Mouse (Mus musculus): Measurements from ENCODE around the gene Lefty1.
"Not testable (repeated sequence)": the region's sequence is repeated elsewhere in the genome, so short reads cannot be mapped to it uniquely, and the experiment has no call there.

Lefty1 gene

DNA sequence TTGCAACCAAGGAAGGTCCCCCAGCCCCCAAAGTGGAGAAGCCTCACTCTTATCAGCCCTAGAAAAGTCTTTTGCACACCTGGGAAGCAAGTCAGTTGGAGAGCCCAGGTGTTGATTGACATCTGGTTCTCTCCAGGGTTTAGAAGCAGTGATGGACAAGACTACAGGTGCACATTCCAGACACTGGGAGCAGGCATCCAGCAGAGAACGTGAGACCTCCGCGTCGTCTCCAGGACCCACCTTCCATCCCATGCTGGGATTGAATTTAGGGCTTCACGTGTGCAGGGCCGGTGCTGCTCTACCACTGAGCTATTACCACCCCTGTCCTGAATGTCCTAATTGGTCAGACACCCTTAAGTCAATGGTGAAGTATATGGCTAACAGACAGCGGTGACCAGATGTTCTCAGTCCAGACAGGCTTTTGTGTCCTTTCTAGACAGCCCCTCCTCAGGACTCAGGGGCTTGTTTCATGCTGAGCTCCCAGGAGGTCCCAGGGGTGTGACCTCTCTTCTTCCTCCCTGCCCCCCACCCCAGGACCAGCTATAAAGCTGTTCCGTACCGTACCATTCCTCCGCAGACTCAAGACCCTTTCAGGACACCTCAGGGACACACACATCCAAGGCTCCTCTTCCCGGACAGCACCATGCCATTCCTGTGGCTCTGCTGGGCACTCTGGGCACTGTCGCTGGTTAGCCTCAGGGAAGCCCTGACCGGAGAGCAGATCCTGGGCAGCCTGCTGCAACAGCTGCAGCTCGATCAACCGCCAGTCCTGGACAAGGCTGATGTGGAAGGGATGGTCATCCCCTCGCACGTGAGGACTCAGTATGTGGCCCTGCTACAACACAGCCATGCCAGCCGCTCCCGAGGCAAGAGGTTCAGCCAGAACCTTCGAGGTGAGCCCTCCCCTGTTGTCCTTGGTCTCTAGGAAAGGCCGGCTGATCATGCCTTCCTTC lies at the start of gene Lefty1:
TSS of gene Lefty1 (plus strand) at position 556 of the 953 bp plus-strand sequence.
- no peak for DNase-seq (ENCODE audit: low spot score in 2 of 2)

DNA sequence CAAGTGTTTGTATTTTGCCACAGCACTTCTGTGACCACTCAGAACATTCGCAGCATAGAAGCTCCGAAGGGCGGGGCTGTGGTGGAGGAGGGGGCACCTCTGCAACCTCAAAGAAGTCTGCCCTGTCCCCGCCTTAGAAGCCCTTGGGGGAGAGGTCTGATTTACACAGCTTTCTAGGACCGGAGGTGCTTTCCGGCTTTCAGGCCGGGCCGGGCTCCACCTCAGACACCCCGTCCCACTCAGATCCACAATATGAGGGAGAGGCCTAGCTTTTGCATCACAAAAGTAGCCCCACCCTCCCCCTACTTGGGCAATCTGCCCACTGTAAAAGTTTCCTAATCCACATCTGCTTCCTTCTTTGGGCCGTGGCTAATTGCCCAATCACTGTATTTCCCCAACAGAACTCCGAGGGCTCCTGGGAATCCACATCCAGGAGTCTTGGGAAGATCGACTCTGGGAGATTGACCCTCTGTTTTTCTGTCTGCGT lies 46.2 kb upstream of the Lefty1 start:
- DNase-seq (ENCODE audit: low spot score in 2 of 2) = peak; percentile 37 to 67

DNA sequence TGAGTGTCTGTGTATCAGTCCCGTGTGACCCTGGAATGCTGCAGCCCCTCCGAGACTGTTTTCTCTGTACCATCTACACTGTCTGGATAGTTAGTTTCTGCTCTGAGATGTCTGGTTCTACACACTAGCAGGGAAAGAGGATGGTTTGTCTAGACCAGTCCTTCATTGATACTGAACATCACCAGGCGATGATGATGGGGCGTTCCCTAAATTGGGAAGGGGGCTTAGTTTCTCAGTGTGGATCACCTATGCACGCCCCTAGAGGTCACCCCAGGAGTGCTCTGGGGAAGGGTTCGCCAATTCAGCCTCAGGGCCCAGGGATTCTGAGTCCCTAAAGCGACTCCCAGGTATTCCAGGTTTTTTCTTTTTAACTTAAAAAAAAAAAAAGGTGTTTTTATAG lies 45.6 kb upstream of the Lefty1 start:
- DNase-seq (ENCODE audit: low spot score in 2 of 2) = no peak

DNA sequence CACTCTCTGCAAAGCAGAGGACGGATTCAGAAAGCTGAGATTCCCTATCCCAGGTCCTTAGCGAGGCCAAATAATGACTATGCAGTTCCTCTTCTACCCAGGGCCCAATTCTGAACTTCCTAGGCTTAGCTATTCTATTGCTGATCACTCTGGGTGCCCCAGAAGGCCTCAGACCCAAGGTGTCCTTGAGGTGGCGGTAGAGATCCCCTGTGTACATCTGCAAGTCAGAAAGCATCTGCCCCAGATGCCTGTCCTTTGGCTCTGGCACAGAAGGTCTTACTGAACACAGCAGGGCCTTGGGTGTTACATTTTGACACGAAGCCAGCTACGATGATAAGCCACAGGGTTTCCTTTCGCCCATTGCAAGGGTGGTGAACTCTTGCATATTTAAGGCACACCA lies 45.0 kb upstream of the Lefty1 start:
- DNase-seq (ENCODE audit: low spot score in 2 of 2) = peak; percentile 39 to 53

DNA sequence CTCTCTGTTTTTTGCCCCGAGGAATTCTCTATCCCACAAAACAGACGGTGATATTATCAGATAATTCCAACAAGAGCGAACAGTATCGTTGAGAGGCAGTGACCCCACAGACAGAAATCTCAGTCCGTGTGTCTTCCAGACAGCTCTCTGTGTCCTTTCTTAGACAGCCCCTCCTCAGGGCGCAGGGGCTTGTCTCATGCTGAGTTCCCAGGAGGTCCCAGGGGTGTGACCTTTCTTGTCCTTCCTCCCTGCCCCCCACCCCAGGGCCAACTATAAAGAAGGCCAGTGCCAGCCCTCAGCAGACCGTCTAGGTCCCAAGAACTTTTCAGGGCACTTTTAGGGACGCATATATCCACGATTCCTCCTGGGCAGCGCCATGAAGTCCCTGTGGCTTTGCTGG lies 42.0 kb upstream of the Lefty1 start, which contains the start of gene Lefty2:
TSS of gene Lefty2 (plus strand) at position 301 of the 400 bp plus-strand sequence.
- DNase-seq (ENCODE audit: low spot score in 2 of 2) = no peak

DNA sequence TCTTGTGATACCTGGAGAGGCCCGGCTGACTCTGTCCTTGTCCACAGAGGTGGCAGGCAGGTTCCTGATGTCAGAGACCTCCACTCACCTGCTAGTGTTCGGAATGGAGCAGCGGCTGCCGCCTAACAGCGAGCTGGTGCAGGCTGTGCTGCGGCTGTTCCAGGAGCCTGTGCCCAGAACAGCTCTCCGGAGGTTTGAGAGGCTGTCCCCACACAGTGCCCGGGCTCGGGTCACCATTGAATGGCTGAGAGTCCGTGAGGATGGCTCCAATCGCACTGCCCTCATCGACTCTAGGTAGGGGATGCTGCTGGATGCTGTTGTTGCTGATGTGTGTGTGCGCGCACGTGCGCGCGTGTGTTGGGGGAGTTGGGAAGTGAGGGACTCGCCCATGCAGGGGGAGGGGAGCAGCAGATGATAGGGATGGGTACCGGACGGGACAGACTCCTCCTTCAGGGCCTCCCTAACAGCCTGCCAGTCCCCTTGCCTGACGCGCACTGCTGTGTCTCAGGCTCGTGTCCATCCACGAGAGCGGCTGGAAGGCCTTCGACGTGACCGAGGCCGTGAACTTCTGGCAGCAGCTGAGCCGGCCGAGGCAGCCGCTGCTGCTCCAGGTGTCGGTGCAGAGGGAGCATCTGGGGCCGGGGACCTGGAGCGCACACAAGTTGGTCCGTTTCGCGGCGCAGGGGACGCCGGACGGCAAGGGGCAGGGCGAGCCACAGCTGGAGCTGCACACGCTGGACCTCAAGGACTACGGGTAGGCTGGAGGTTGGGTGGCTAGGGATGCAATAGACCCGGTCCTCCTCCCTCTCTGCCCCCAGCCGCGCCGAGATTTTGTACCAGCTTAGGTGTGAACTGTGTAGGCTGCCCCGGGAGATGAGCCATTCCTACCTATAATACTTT lies 40.5 kb upstream of the Lefty1 start:
- DNase-seq (ENCODE audit: low spot score in 2 of 2) = not testable (repeated sequence)

DNA sequence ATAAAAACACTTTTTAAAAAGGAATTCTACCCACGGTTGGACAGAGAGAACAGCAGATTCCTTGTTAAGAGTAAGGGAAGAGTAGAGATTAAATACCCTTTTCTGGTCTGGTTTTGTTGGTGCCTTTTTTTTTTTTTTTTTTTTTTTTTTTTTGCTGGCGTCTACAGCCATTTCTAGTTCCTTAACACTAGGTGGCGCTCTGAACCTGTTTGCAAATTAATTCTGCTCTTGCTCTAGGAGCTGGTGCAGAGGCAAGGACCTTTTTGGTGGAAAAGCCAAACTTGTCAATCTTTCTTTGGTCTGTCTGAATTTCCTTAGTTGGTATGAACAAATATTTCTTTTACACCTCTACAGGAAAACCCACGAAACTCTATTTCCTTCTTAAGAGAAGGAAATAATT lies 33.7 kb upstream of the Lefty1 start:
- DNase-seq (ENCODE audit: low spot score in 2 of 2) = peak in 1 of 2 experiments; percentile 60

DNA sequence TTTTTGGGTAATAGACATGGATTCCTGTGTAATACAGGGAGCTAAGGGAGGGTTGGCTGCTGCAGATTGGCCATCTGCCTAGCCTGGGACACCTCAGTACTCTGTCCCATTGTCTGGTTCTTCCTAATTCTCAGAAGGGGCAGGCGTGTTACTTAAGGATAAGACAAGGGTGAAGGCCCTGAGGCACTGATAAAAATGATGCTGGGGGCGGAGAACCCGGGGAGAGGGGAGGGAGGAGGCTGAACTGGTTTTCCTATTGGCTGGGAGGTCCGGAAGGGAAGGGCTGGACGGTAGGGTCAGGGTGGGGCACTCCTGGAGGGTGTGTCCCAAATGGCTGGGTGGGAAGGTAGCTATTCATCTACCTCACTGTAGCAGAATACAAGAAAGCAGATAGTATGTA lies 31.9 kb upstream of the Lefty1 start:
- peak; percentile 68 to 81 for DNase-seq (ENCODE audit: low spot score in 2 of 2)

DNA sequence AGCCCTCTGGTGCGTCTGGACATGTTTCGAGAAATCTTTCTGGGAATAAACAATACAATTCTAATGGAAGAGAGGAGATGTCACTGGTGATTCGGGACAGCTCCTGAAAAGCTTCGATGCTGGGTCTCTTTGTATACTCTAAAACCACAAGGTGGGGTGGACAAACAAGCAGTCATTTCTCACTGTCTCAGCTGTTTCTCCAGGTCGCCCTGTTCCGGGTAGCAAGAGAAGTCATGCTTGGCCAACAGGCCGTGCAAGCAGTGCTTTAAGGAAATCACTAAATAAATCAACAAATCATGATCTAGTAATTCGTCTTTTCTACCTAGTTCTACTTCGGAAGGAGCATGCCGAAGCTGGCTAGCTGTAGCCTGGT lies 31.2 kb upstream of the Lefty1 start:
- DNase-seq (ENCODE audit: low spot score in 2 of 2) = no peak

DNA sequence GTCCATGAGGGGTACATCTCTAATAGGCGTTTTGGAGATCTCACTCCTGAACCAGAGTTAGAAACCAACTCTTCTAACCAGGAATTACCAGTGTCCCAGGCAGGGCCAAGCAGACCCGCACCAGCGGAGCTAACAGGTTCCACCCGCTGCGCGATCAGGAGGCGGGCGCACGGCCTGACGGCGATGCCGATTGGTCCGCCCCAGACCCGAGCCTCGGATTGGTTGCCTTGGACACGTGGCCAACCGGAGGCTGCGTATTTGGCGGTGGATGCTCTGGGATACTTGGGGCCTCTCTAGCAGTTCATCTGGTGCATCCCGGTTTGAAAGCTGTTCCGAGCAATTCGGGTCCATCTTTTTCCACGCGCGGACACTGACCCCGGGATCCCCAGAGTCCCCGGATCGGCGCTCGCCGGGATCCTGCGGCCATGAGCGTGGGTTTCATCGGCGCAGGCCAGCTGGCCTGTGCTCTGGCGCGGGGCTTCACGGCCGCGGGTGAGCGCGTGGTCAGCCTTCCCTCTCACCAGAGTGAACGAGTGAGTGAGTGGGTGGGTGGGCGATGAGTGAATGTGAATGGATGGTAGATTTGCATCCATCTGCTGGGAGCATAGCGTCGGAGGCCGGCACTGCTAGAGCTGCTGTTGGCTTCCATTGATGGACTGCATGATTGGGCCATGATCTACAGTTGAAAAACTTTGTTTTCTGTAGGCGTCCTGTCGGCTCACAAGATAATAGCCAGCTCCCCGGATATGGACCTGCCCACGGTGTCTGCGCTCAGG lies 30.6 kb upstream of the Lefty1 start, which contains the start of gene Pycr2:
TSS of gene Pycr2 (plus strand) at position 255 of the 776 bp plus-strand sequence.
- DNase-seq (ENCODE audit: low spot score in 2 of 2) = peak; percentile 91 to 94

DNA sequence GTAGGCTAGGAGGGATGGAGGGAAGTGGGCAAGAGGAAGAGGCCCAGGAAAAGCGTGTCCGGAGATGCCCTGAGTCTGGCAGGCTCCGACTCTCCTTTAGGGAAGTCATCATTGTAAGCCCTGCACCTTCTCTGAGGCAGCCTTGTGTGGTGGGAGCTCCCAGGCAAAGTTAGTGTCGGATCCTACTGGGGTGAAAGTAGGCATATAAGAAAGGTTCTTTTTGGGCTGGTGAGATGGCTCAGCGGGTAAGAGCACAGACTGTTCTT lies 30.1 kb upstream of the Lefty1 start:
- DNase-seq (ENCODE audit: low spot score in 2 of 2) = no peak

DNA sequence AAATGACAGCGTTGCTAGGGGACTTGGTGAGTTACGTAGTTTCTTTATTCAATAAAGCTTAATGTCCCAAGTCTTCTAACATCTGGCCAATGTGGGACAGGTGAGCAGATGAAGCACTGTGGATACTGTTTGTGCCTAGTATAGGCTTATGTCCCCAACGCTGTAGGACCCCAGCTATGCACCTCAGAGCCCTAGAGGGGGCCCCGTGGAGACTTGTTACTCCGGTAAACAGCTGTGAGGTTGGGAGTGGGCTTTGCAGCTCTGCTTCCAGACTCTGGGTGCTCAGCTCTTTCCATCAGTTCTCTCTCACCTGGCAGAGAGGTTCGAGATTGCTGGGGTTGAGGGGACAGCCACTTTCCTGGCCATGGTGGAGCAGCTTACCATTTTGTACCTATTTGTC lies 29.5 kb upstream of the Lefty1 start:
- DNase-seq (ENCODE audit: low spot score in 2 of 2) = no peak

DNA sequence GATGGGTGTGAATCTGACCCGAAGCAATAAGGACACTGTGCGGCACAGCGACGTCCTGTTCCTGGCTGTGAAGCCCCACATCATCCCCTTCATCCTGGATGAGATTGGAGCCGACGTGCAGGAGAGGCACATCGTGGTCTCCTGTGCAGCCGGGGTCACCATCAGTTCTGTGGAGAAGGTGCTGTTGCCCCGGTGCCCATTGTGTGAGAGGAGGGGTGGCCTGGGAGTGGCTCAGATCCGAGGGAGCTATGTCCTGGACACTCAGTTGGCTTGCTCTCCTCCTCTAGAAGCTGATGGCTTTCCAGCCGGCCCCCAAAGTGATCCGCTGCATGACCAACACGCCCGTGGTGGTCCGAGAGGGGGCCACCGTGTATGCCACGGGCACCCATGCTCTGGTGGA lies 28.9 kb upstream of the Lefty1 start:
- no peak for DNase-seq (ENCODE audit: low spot score in 2 of 2)

DNA sequence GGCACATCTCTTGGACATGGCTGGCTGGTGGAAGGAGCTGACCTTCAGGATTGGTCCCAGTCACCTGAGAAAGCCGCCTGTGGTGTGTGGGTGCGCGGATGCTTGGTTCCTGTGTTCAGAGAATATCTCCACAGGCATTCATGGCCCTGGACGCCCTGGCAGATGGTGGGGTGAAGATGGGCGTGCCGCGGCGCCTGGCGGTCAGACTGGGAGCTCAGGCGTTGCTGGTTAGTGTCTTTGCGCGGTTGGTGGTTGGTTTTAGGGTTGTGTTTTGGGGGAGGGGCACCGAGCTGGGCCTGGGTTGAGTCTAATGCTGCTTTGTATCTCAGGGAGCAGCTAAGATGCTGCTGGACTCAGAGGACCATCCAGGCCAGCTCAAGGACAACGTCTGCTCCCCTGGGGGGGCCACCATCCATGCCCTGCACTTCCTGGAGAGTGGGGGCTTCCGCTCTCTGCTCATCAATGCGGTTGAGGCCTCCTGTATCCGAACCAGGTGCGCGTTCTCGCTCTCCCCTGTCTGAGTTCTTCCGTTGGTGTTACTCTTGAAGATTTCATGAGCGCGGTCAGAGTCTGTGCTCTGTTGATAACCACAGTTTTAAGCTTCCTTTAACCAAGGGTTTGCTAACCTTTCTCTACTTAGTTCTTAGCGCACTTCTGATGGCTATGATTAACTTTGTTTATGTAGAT lies 28.2 kb upstream of the Lefty1 start:
- DNase-seq (ENCODE audit: low spot score in 2 of 2) = no peak

DNA sequence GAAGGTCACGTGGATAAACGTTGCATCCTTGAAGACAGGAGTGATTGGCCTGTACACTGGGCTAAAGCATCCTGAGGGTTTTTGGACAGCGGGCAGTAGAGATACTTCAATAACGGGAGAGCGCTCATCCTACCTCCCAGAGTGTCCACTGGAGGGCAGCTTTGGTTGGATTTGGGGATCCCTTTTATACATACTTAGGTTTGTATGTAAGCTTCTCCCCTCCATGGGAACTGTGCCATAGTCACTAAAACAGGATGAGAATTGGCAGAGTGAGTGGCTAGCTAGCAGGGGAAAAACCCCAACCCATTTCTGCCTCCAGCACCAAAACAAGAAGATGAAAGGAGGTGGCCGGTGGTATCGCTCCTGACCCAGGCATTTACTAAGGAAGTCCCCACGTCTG lies 23.7 kb upstream of the Lefty1 start:
- DNase-seq (ENCODE audit: low spot score in 2 of 2) = no peak

DNA sequence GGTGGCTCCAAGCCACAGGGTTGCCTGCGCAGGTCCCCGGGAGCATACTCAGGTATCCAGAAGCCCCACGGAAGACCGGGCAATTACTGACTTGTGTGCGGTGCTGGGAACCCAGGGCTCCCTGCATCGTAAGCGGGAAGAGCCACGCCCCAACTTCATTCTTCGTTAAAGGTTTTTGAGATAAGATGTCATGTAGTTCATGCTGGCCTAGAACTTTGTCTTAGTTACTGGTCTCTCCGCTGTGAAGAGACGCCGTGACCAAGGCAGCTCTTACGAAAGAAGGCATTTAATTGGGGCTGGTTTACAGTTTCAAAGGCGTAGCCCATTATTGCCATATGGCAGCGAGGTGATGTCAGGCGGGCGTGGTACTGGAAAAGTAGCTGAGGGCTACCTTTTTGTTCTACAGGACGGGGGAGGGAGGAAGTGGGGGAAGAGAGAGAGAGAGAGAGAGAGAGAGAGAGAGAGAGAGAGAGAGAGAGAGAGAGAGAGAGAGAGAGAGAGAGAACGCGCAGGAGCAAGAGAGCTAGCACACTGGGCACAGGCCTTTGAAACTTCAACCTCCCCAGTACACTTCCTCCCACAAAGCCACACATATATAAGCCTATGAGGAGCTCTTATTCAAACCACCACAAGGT lies 23.1 kb upstream of the Lefty1 start:
- DNase-seq (ENCODE audit: low spot score in 2 of 2) = no peak

DNA sequence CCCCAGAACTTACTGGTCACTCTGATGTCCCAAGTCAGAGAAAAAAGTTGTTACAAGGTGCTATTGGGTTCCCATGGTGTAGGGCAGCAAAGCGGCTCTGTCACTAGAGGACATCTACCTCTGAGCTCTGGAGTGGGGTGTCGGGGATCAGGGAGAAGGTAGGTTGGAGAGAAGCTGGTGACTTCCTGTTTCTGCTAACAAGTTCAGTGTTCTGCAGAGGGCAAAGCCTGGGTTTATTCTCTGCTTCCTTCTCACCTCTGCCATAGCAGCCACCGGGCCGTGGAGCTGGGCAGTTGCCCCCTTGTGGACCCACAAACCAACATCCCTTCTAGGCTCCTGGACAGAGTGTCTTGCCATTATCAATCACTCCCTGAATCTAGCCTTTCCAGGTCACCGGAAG lies 22.0 kb upstream of the Lefty1 start:
- no peak for DNase-seq (ENCODE audit: low spot score in 2 of 2)

DNA sequence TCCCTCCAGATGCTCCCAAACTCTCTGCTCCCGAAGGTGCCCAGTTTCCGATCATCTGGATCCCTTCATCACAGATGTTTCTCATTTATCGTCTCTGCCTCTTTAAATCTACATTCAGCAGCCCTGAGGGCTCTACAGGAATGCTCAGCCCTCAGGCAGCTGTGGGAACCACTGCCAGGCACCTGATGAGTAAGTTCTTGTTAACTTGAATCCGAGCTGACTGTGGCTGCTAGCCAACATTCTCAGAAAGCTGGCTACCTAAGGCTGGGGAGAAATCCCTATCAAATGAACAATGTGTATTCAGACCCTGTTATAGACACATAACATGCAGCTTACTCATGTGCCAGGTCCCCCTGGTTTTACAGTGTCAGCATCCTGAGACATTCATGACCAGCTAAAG lies 21.0 kb upstream of the Lefty1 start:
- no peak for DNase-seq (ENCODE audit: low spot score in 2 of 2)

DNA sequence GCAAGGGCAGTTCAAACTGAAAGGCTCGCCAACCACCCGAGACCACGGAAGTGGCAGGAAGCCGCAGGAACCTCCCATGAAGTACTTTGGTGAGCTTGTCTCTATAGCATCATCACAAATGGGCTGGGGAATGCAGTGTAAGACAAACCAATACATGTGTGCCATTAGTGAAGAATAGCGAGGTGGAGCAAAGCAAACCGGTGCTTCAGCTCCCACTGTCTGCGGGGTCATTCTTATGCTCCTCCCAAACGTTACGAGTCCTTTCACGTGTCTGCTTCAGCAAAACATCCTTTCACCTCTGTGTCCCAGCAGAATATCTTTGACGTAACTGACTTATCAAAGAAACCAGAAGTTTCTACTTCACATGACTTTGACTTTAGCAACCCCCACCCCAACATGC lies 18.4 kb upstream of the Lefty1 start:
- DNase-seq (ENCODE audit: low spot score in 2 of 2) = no peak

DNA sequence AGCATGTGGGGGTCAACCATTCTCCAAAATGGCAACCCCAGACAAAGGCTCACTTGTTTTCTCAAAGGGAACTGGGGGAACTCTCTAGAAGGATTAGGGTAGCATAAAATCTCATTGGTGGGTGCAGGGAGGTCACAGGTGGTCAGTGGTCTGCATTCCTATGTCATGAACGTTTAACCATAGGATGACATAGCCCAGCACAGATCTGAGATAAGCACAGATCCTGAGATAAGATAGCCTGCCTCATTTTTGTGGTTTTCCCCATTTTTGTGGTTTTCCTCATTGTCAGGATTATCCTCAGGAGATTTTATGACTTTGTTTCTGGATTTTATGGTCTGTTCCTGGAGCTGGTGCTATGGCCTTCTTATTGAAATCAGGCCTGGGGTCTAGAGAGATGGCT lies 17.8 kb upstream of the Lefty1 start:
- no peak for DNase-seq (ENCODE audit: low spot score in 2 of 2)

DNA sequence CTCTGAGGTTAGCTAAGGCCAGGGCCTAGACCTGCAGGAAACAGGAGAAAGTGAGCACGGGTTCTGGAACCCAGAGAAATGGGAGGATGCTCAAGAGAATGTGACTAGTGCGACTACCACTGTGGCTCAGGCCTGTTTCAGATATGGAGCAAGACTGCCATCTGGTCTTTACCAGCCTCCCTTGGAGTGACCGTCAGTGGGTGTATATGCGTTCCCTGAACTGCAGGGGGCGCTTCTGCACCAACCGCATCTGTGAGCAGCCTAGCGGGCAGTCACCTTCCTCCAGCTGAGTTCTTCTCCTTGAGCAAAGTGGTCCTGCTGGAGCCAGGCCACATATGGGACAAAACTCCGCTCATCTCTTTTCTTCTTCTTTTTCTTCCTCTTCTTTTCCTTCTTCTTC lies 15.1 kb upstream of the Lefty1 start:
- DNase-seq (ENCODE audit: low spot score in 2 of 2) = no peak

Data from spleen, postnatal 36 days (tissue).